Mouse (Mus musculus) liver, postnatal 0 days (tissue): ENCODE measurements around the gene Zdhhc14.

Experiments used
- CTCF ChIP-seq: sonication (generic); IDR thresholded peaks from 2 replicates; pipeline ENCODE4 v1.5.1; 2016; ENCODE audit warnings: antibody characterized with exemption, low read depth
- EP300 ChIP-seq: IDR thresholded peaks from 2 replicates; pipeline ENCODE4 v1.6.1; 2016; ENCODE audit warnings: antibody characterized with exemption, low read depth, mild to moderate bottlenecking

GRCm38 (mm10) chr17:5542177-5542576, 49.8 kb downstream of the Zdhhc14 start:
- TF ChIP-seq CTCF = no peak
- TF ChIP-seq EP300 = no peak
